Mouse (Mus musculus) urinary bladder, adult 2 months (tissue): ENCODE data around the gene Vars2. TPM values are rescaled to one million over a fixed set of nuclear protein-coding genes. Genes with fewer than 3 reads are reported as not detected.
A peak's percentile ranks its signal among the peaks of the same experiment; 100 is the strongest.

Source experiments
- DNase-seq: peaks from one replicate; pipeline ENCODE4 v3.0.0; 2022; ENCODE audit warnings: low spot score
- polyA plus RNA-seq: library from polyadenylated mRNA; depleted of rRNA; stranded (reverse); fragments of >200 nt; gene quantifications from 2 replicates; pipeline ENCODE4 v1.2.3, GENCODE M21; 2012; rRNA removed

Vars2 gene
- polyA plus RNA-seq = 21.3 and 21.8 TPM in 2 replicates

- DNase-seq = peak; percentile 96
Observed at GRCm38 (mm10) chr17:35667334-35668065, at the start of gene Vars2. Gene Vars2 (minus strand): TSS chr17:35667592.

- no peak for DNase-seq
Observed at GRCm38 (mm10) chr17:35717080-35717479, 49.7 kb upstream of the Vars2 start.

GRCm38 (mm10) chr17:35716114-35716513 lies 48.7 kb upstream of the Vars2 start:
- no peak for DNase-seq

GRCm38 (mm10) chr17:35710705-35711347 lies 43.4 kb upstream of the Vars2 start:
- DNase-seq = no peak

GRCm38 (mm10) chr17:35708611-35709010 lies 41.2 kb upstream of the Vars2 start:
- no peak for DNase-seq

GRCm38 (mm10) chr17:35707929-35708328 lies 40.5 kb upstream of the Vars2 start:
- no peak for DNase-seq

GRCm38 (mm10) chr17:35705836-35706235 lies 38.4 kb upstream of the Vars2 start:
- no peak for DNase-seq

GRCm38 (mm10) chr17:35704621-35705464 lies 37.5 kb upstream of the Vars2 start, which contains the start of gene Ddr1:
Gene Ddr1 (minus strand): TSS chr17:35704621.
- no peak for DNase-seq

- no peak for DNase-seq
Observed at GRCm38 (mm10) chr17:35703751-35704271, 36.4 kb upstream of the Vars2 start.

GRCm38 (mm10) chr17:35703065-35703464 lies 35.7 kb upstream of the Vars2 start:
- DNase-seq = no peak

- no peak for DNase-seq
Observed at GRCm38 (mm10) chr17:35702605-35703004, 35.2 kb upstream of the Vars2 start.

- DNase-seq = no peak
Observed at GRCm38 (mm10) chr17:35701978-35702461, 34.6 kb upstream of the Vars2 start.

- DNase-seq = no peak
Observed at GRCm38 (mm10) chr17:35701203-35701977, 34.0 kb upstream of the Vars2 start.

- peak; percentile 90 for DNase-seq
Observed at GRCm38 (mm10) chr17:35700371-35700961, 33.1 kb upstream of the Vars2 start.

- DNase-seq = peak; percentile 77
Observed at GRCm38 (mm10) chr17:35699919-35700318, 32.5 kb upstream of the Vars2 start.

- no peak for DNase-seq
Observed at GRCm38 (mm10) chr17:35698501-35698883, 31.1 kb upstream of the Vars2 start.

GRCm38 (mm10) chr17:35697759-35698500 lies 30.5 kb upstream of the Vars2 start:
- DNase-seq = no peak

GRCm38 (mm10) chr17:35697429-35697758 lies 30.0 kb upstream of the Vars2 start:
- no peak for DNase-seq

- no peak for DNase-seq
Observed at GRCm38 (mm10) chr17:35696691-35697090, 29.3 kb upstream of the Vars2 start.

GRCm38 (mm10) chr17:35695289-35695688 lies 27.9 kb upstream of the Vars2 start:
- no peak for DNase-seq
